11 mouse cellular contexts compared by ENCODE assay signal in genomic region chr9:111838069-111838820, GRCm38 (mm10).
DNase-seq lines count a peak whose midpoint lies in the region; ATAC-seq and TF ChIP-seq lines count a peak whose summit lies in the region.
"Had no signal": no experiment of that assay in that cellular context is flagged by ENCODE, and none has a peak within 500 bp of the region (broad histone marks: within the 10 kb centered on the region; RNA-seq: fewer than 3 reads in every experiment).

No protein-coding gene starts in this region.

- H3K4me1 ChIP-seq in liver, adult 2 months (ENCODE audit: control insufficient read depth, insufficient read depth, low read length): no peaks in the 10 kb centered on the region
- H3K4me1 ChIP-seq: midbrain, embryonic 12.5 days had no signal

- H3K27me3 ChIP-seq in liver, adult 2 months (ENCODE audit: control insufficient read depth, insufficient read depth, low read length): no peaks in the 10 kb centered on the region
- H3K27me3 ChIP-seq: midbrain, embryonic 12.5 days had no signal

- H3K36me3 ChIP-seq in liver, adult 2 months (ENCODE audit: control insufficient read depth, insufficient read depth, low read length): no peaks in the 10 kb centered on the region
- H3K36me3 ChIP-seq: midbrain, embryonic 12.5 days had no signal

- no peak for TF ChIP-seq POLR2A in liver, adult 2 months (IDR thresholded peaks at IDR 0.05; ENCODE audit: extremely low read depth, insufficient read depth, low read length)

- ATAC-seq in megakaryocyte, adult 5-6 weeks (ENCODE audit: poor library complexity, severe bottlenecking): no peak
- ATAC-seq: intestine, embryonic 16.5 days had no signal

- no peak overlapping the region for H3K9ac ChIP-seq in liver, adult 2 months (ENCODE audit: low read depth, low read length)
- H3K9ac ChIP-seq: midbrain, embryonic 12.5 days had no signal

- intact Hi-C loops in heart, postnatal 10 days (cut with DNase I): no loop called here

- no peak for TF ChIP-seq CTCF in liver, adult 2 months (IDR thresholded peaks at IDR 0.05; ENCODE audit: low read depth, low read length)

- no peak overlapping the region for H3K4me3 ChIP-seq in liver, adult 2 months (ENCODE audit: insufficient read depth, low read depth, low read length)
- H3K4me3 ChIP-seq: heart, adult 2 months; midbrain, embryonic 12.5 days had no signal

- H3K79me2 ChIP-seq in liver, adult 2 months (ENCODE audit: control insufficient read depth, insufficient read depth, low read length): no peaks in the 10 kb centered on the region

- peak; percentile 6 for DNase-seq in liver, adult 2 months (ENCODE audit: extremely low read depth, low read depth, low spot score)
- DNase-seq in liver: no peak
- peak; percentile 72 to 82 for DNase-seq in layer of hippocampus, adult 18-20 months (ENCODE audit: low spot score in 2 of 2)
- DNase-seq in left cerebral cortex, adult 9 months (ENCODE audit: low spot score in 2 of 2): peak; percentile 35 to 70
- peak; percentile 4 for DNase-seq in right cerebral cortex, postnatal 4 days
- no peak for DNase-seq in heart, postnatal 10 days
- DNase-seq: adrenal gland, postnatal 36 days; heart, adult 2 months had no signal

- WGBS in liver, adult 2 months: 50% methylated on average over 7 of the region's 7 CpGs

- no peak overlapping the region for H3K27ac ChIP-seq in liver, adult 2 months (replicated peaks; ENCODE audit: insufficient read depth, low read depth, low read length)
- H3K27ac ChIP-seq: heart, adult 2 months; midbrain, embryonic 12.5 days had no signal

Comparison
In these comparisons a context has a peak if more than half of its experiments do, and no peak if none do; other contexts are left out.
1. DNase-seq: peak in liver, adult 2 months (single experiment), layer of hippocampus, adult 18-20 months (2 of 2), left cerebral cortex, adult 9 months (2 of 2) and right cerebral cortex, postnatal 4 days (single experiment); none in liver (single experiment) and heart, postnatal 10 days (0 of 2).